Mouse (Mus musculus) lung, embryonic 14.5 days (tissue): Measurements from ENCODE around the gene Gm3285. TPM values are rescaled to one million over a fixed set of nuclear protein-coding genes. Genes with fewer than 3 reads are reported as not detected.

Experiments
- ATAC-seq: fragments of 200-750 bp; cut with Nextera tagmentation; 2 replicates; pipeline ENCODE4 v1.8.0; 2017; ENCODE audit warnings: mild to moderate bottlenecking, moderate TSS enrichment, moderate library complexity; ENCODE audit not compliant: insufficient read depth
- DNase-seq: peaks from one replicate; pipeline ENCODE4 v3.0.0-alpha.2; 2015
- H3K27ac ChIP-seq: fragments of 300-500 bp; sonication (generic); 2 replicates; pipeline ENCODE4 v1.5.1; 2014; ENCODE audit warnings: low read depth, mild to moderate bottlenecking, moderate library complexity
- H3K27me3 ChIP-seq: fragments of 300-500 bp; sonication (generic); 2 replicates; pipeline ENCODE4 v1.6.1; 2014; ENCODE audit warnings: low read length, control low read depth; ENCODE audit not compliant: insufficient read depth
- H3K36me3 ChIP-seq: fragments of 300-500 bp; sonication (generic); 2 replicates; pipeline ENCODE4 v1.6.1; 2014; ENCODE audit warnings: control low read depth; ENCODE audit not compliant: insufficient read depth
- H3K4me1 ChIP-seq: fragments of 300-500 bp; sonication (generic); 2 replicates; pipeline ENCODE4 v1.6.1; 2014; ENCODE audit warnings: antibody characterized with exemption, control low read depth; ENCODE audit not compliant: insufficient read depth
- H3K4me2 ChIP-seq: fragments of 300-500 bp; sonication (generic); 2 replicates; pipeline ENCODE4 v1.6.1; 2014; ENCODE audit warnings: mild to moderate bottlenecking
- H3K4me3 ChIP-seq: fragments of 300-500 bp; sonication (generic); 2 replicates; pipeline ENCODE4 v1.5.1; 2014; ENCODE audit warnings: low read depth, low read length
- H3K9ac ChIP-seq: fragments of 300-500 bp; sonication (generic); 2 replicates; pipeline ENCODE4 v1.6.1; 2014
- H3K9me3 ChIP-seq: fragments of 300-500 bp; sonication (generic); 2 replicates; pipeline ENCODE4 v1.6.1; 2016; ENCODE audit warnings: low read depth, low read length, control low read depth
- CTCF ChIP-seq: IDR thresholded peaks from 2 replicates; pipeline ENCODE4 v1.5.1; 2016; ENCODE audit warnings: antibody characterized with exemption, low read depth
- WGBS: fragments of 180-500 bp; shearing (Covaris S2); extraction: QIAGEN DNeasy Blood & Tissue Kit; methylation state at CpG from one replicate; pipeline ENCODE4 v1.1.7; 2014; 5-methylcytosine and 5-hydroxymethylcytosine counted together
- polyA plus RNA-seq: library from polyadenylated mRNA; unstranded; fragments of >200 nt; fragmentation: Nextera tagmentation; extraction: Ambion mirVana; gene quantifications from 2 replicates; pipeline ENCODE4 v1.2.1, GENCODE M21; 2014

The Gm3285 gene
- polyA plus RNA-seq, 1 experiment from 2014 or later = not detected

- DNase-seq (no peak), ATAC-seq (no peak)
- no peak within 1 kb of the TSS for H3K9ac ChIP-seq
- no peak for TF ChIP-seq CTCF
- H3K27ac ChIP-seq = no peak within 1 kb of the TSS
- no peak within 1 kb of the TSS for H3K4me3 ChIP-seq
- H3K36me3 ChIP-seq = no peaks in the 10 kb centered on the region
- H3K9me3 ChIP-seq = no peaks in the 10 kb centered on the region
- H3K4me1 ChIP-seq = no peaks in the 10 kb centered on the region
- WGBS = 48% methylated on average over 3 of the region's 3 CpGs
- no peaks in the 10 kb centered on the region for H3K27me3 ChIP-seq
- no peak within 1 kb of the TSS for H3K4me2 ChIP-seq
Measured at GRCm38 (mm10) chr10:77846503-77846902, 15.3 kb upstream of the Gm3285 start, which contains the start of gene Gm36176. TSS of gene Gm36176 (plus strand) at chr10:77846803.

GRCm38 (mm10) chr10:77846961-77847360 is 14.8 kb upstream of the Gm3285 start:
- Histone ChIP-seq H3K27ac (no peak overlapping the region), H3K4me1 (no peaks in the 10 kb centered on the region), H3K36me3 (no peaks in the 10 kb centered on the region), H3K27me3 (no peaks in the 10 kb centered on the region), H3K9ac (no peak overlapping the region), H3K9me3 (no peaks in the 10 kb centered on the region), H3K4me2 (no peak overlapping the region), H3K4me3 (no peak overlapping the region)
- ATAC-seq = no peak
- WGBS = 22% methylated on average over 2 of the region's 2 CpGs
- DNase-seq = no peak
- TF ChIP-seq CTCF = no peak

- no peaks in the 10 kb centered on the region for H3K36me3 ChIP-seq
- ATAC-seq (no peak), DNase-seq (no peak)
- no peak overlapping the region for H3K27ac ChIP-seq
- no peaks in the 10 kb centered on the region for H3K4me1 ChIP-seq
- no peaks in the 10 kb centered on the region for H3K9me3 ChIP-seq
- TF ChIP-seq CTCF = no peak
- H3K4me3 ChIP-seq = no peak overlapping the region
- 75% methylated on average over 2 of the region's 2 CpGs for WGBS
- no peak overlapping the region for H3K9ac ChIP-seq
- no peak overlapping the region for H3K4me2 ChIP-seq
- no peaks in the 10 kb centered on the region for H3K27me3 ChIP-seq
Measured at GRCm38 (mm10) chr10:77847538-77847937, 14.2 kb upstream of the Gm3285 start.

- ATAC-seq = no peak
- Histone ChIP-seq H3K27ac (no peak within 1 kb of the TSS), H3K9ac (no peak within 1 kb of the TSS), H3K36me3 (no peaks in the 10 kb centered on the region), H3K4me1 (no peaks in the 10 kb centered on the region), H3K9me3 (no peaks in the 10 kb centered on the region), H3K27me3 (no peaks in the 10 kb centered on the region), H3K4me3 (no peak within 1 kb of the TSS), H3K4me2 (no peak within 1 kb of the TSS)
- no peak for DNase-seq
- TF ChIP-seq CTCF = no peak
- 56% methylated on average over 9 of the region's 9 CpGs for WGBS
Measured at GRCm38 (mm10) chr10:77852559-77852958, 9.2 kb upstream of the Gm3285 start, which contains the start of gene Gm10318. TSS of gene Gm10318 (plus strand) at chr10:77852859.

- WGBS = 26% methylated on average over 14 of the region's 14 CpGs
- Histone ChIP-seq H3K36me3 (no peaks in the 10 kb centered on the region), H3K4me3 (peak overlapping the region; percentile 12; the same call in 1 of the 2 replicates), H3K9ac (no peak overlapping the region), H3K4me2 (peak overlapping the region; percentile 43), H3K4me1 (0 out of 2 replicates have a peak, but pooled peaks cover 2% of the 10 kb centered on the region), H3K27ac (no peak overlapping the region), H3K9me3 (no peaks in the 10 kb centered on the region; the same call in 1 of the 2 replicates), H3K27me3 (no peaks in the 10 kb centered on the region)
- peak; percentile 50 for DNase-seq
- ATAC-seq = peak; percentile 82
- no peak for TF ChIP-seq CTCF
Measured at GRCm38 (mm10) chr10:77864067-77864761, 2.4 kb downstream of the Gm3285 start.

GRCm38 (mm10) chr10:77864762-77865143 is 3.0 kb downstream of the Gm3285 start:
- no peaks in the 10 kb centered on the region; the same call in 1 of the 2 replicates for H3K9me3 ChIP-seq
- H3K27ac ChIP-seq = no peak overlapping the region
- H3K4me3 ChIP-seq = peak overlapping the region; percentile 12; the same call in 1 of the 2 replicates
- H3K4me2 ChIP-seq = peak overlapping the region; percentile 43
- 0 out of 2 replicates have a peak, but pooled peaks cover 2% of the 10 kb centered on the region for H3K4me1 ChIP-seq
- no peak overlapping the region for H3K9ac ChIP-seq
- no peak for ATAC-seq
- no peak for TF ChIP-seq CTCF
- no peaks in the 10 kb centered on the region for H3K27me3 ChIP-seq
- DNase-seq = no peak
- WGBS = 34% methylated on average over 11 of the region's 11 CpGs
- no peaks in the 10 kb centered on the region for H3K36me3 ChIP-seq

GRCm38 (mm10) chr10:77867546-77867945 is 5.8 kb downstream of the Gm3285 start:
- Histone ChIP-seq H3K4me1 (0 out of 2 replicates have a peak, but pooled peaks cover 2% of the 10 kb centered on the region), H3K27ac (no peak overlapping the region), H3K27me3 (no peaks in the 10 kb centered on the region), H3K9ac (no peak overlapping the region), H3K9me3 (no peaks in the 10 kb centered on the region; the same call in 1 of the 2 replicates), H3K36me3 (no peaks in the 10 kb centered on the region), H3K4me2 (no peak overlapping the region), H3K4me3 (no peak overlapping the region)
- no peak for TF ChIP-seq CTCF
- 15% methylated on average over 1 of the region's 1 CpGs for WGBS
- ATAC-seq (no peak), DNase-seq (peak; percentile 49)
